Comparison of ENCODE assay signal across 11 mouse cellular contexts in the genomic region with DNA sequence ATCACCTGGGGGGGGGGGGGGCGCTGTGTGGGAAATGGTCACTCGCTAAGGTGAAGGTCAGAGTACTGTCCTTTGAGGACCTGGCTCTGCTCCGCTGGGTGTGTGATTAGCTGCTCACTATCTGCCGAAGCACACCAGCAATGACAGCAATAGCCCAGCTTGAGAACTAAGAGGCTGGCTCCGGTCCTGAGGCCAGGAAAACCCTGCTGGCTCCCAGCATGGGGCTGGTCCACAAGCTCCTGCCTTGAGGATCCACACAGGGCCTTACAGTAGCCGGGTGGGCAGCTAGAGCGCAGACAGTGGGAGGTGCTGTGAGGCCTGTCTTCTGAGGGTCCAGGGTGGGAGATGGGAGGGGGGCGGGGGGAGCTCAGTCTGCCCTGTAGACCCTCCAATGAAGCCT.
DNase-seq lines count a peak whose midpoint lies in the region; ATAC-seq lines count a peak whose summit lies in the region.
"Had no signal": no experiment of that assay in that cellular context is flagged by ENCODE, and none has a peak within 500 bp of the region (broad histone marks: within the 10 kb centered on the region; RNA-seq: fewer than 3 reads in every experiment).

No protein-coding gene starts in this region.

- WGBS in heart, embryonic 12.5 days = 30% methylated on average over 8 of the region's 8 CpGs
- 45% methylated on average over 8 of the region's 8 CpGs for WGBS in hindbrain, embryonic 12.5 days
- 27% methylated on average over 8 of the region's 8 CpGs for WGBS in neural tube, embryonic 12.5 days

- no peak overlapping the region for H3K27ac ChIP-seq in heart, embryonic 12.5 days (ENCODE audit: poor library complexity, severe bottlenecking)
- H3K27ac ChIP-seq in hindbrain, embryonic 12.5 days = peak overlapping the region; percentile 83
- peak overlapping the region; percentile 55; the same call in 1 of the 2 replicates for H3K27ac ChIP-seq in neural tube, embryonic 12.5 days
- H3K27ac ChIP-seq: limb, embryonic 15.5 days had no signal

- H3K4me3 ChIP-seq in heart, embryonic 12.5 days = no peak overlapping the region
- H3K4me3 ChIP-seq in hindbrain, embryonic 12.5 days = no peak overlapping the region
- H3K4me3 ChIP-seq in neural tube, embryonic 12.5 days = no peak overlapping the region
- H3K4me3 ChIP-seq: limb, embryonic 15.5 days had no signal

- ATAC-seq in heart, embryonic 12.5 days (ENCODE audit: insufficient number of reproducible peaks, low FRiP score) = no peak
- ATAC-seq in hindbrain, embryonic 12.5 days (ENCODE audit: low FRiP score) = no peak
- ATAC-seq in neural tube, embryonic 12.5 days (ENCODE audit: low FRiP score, low read depth) = no peak
- ATAC-seq: CD4-positive, CD25-positive, alpha-beta regulatory T cell, adult 4 months had no signal

- intact Hi-C loops in left cerebral cortex, postnatal 25 days (cut with DNase I) = no loop called here

- peaks cover 36% of the 10 kb centered on the region for H3K4me1 ChIP-seq in heart, embryonic 12.5 days (replicated peaks)
- H3K4me1 ChIP-seq in hindbrain, embryonic 12.5 days = peaks cover 57% of the 10 kb centered on the region
- peaks cover 66% of the 10 kb centered on the region for H3K4me1 ChIP-seq in neural tube, embryonic 12.5 days

- no peaks in the 10 kb centered on the region for H3K9me3 ChIP-seq in heart, embryonic 12.5 days (replicated peaks)
- no peaks in the 10 kb centered on the region for H3K9me3 ChIP-seq in hindbrain, embryonic 12.5 days (replicated peaks)
- H3K9me3 ChIP-seq in neural tube, embryonic 12.5 days = no peaks in the 10 kb centered on the region
- H3K9me3 ChIP-seq: limb, embryonic 15.5 days had no signal

- no peaks in the 10 kb centered on the region for H3K36me3 ChIP-seq in heart, embryonic 12.5 days
- H3K36me3 ChIP-seq in hindbrain, embryonic 12.5 days = no peaks in the 10 kb centered on the region
- H3K36me3 ChIP-seq in neural tube, embryonic 12.5 days = no peaks in the 10 kb centered on the region
- H3K36me3 ChIP-seq: limb, embryonic 15.5 days had no signal

- H3K9ac ChIP-seq in heart, embryonic 12.5 days = peak overlapping the region; percentile 24; the same call in 1 of the 2 replicates
- no peak overlapping the region for H3K9ac ChIP-seq in hindbrain, embryonic 12.5 days
- no peak overlapping the region for H3K9ac ChIP-seq in neural tube, embryonic 12.5 days
- H3K9ac ChIP-seq: limb, embryonic 15.5 days had no signal

- peaks cover 29% of the 10 kb centered on the region for H3K27me3 ChIP-seq in heart, embryonic 12.5 days (replicated peaks)
- peaks cover 36% of the 10 kb centered on the region for H3K27me3 ChIP-seq in hindbrain, embryonic 12.5 days
- H3K27me3 ChIP-seq in neural tube, embryonic 12.5 days (replicated peaks) = no peaks in the 10 kb centered on the region
- H3K27me3 ChIP-seq: limb, embryonic 15.5 days had no signal

- no peak for DNase-seq in heart, adult 8-10 months (ENCODE audit: low spot score)
- peak; percentile 65 to 71 for DNase-seq in cerebellum, postnatal 25 days
- no peak for DNase-seq in spleen, postnatal 14 days (ENCODE audit: low spot score in 2 of 2)
- no peak for DNase-seq in left cerebral cortex, postnatal 25 days (ENCODE audit: low spot score in 2 of 2)
- no peak for DNase-seq in kidney, postnatal 25 days
- DNase-seq: kidney, adult 11 months had no signal

- H3K4me2 ChIP-seq in heart, embryonic 12.5 days = no peak overlapping the region
- H3K4me2 ChIP-seq in hindbrain, embryonic 12.5 days (replicated peaks) = no peak overlapping the region
- H3K4me2 ChIP-seq in neural tube, embryonic 12.5 days (replicated peaks) = no peak overlapping the region
- H3K4me2 ChIP-seq: limb, embryonic 15.5 days had no signal

Comparison
In these comparisons a context has a peak if more than half of its experiments do, and no peak if none do; other contexts are left out.
1. DNase-seq: peak in cerebellum, postnatal 25 days (2 of 2); none in heart, adult 8-10 months (single experiment), spleen, postnatal 14 days (0 of 2), left cerebral cortex, postnatal 25 days (0 of 2) and kidney, postnatal 25 days (0 of 2).